In the genomic region with DNA sequence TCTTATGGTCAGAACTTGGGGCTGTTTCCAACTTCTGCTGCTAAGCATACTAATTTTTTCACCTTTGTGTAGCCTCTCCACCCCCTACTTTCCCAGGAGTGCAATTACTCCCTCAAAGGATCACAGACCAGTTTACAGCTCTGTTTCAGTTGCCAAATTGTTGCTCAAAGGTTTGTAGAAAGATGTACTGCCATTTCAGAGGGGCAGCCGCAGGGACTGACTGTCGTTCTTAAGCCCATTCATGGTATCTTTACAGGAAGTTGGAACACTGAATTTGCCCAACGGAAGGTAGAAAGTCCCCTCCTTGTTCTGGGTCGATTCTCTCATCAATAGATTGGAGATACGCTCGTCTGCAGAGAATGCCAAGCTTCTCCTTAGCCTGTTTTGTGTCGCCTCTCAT, we compare ENCODE assay signal across 29 mouse cellular contexts. TPM values are rescaled to one million over a fixed set of nuclear protein-coding genes. Genes with fewer than 3 reads are reported as not detected.
DNase-seq lines count a peak whose midpoint lies in the region; ATAC-seq and TF ChIP-seq lines count a peak whose summit lies in the region.
"Had no signal": no experiment of that assay in that cellular context is flagged by ENCODE, and none has a peak within 500 bp of the region (broad histone marks: within the 10 kb centered on the region; RNA-seq: fewer than 3 reads in every experiment).

No protein-coding gene starts in this region.

- ATAC-seq in liver, embryonic 15.5 days (ENCODE audit: insufficient read depth): no peak
- ATAC-seq in megakaryocyte, adult 5-6 weeks (ENCODE audit: poor library complexity, severe bottlenecking): no peak
- ATAC-seq: hindbrain, postnatal 0 days; intestine, embryonic 15.5 days had no signal

- H3K4me2 ChIP-seq in liver, embryonic 15.5 days: no peak overlapping the region
- H3K4me2 ChIP-seq: embryonic facial prominence, embryonic 12.5 days; forebrain, embryonic 12.5 days; hindbrain, embryonic 12.5 days; intestine, embryonic 15.5 days; limb, embryonic 12.5 days; midbrain, embryonic 12.5 days; neural tube, embryonic 13.5 days; stomach, embryonic 15.5 days had no signal

- peak overlapping the region; percentile 13; the same call in 1 of the 2 replicates for H3K27ac ChIP-seq in heart, embryonic 10.5 days
- H3K27ac ChIP-seq in liver, embryonic 15.5 days (replicated peaks): peak overlapping the region; percentile 91
- peak overlapping the region; percentile 25; the same call in 1 of the 2 replicates for H3K27ac ChIP-seq in small intestine, adult 2 months (ENCODE audit: insufficient read depth, low read depth, low read length)
- H3K27ac ChIP-seq: embryonic facial prominence, embryonic 12.5 days; forebrain, embryonic 12.5 days; hindbrain, embryonic 12.5 days; hindbrain, postnatal 0 days; intestine, embryonic 15.5 days; limb, embryonic 12.5 days; midbrain, embryonic 12.5 days; neural tube, embryonic 13.5 days; stomach, embryonic 15.5 days had no signal

- H3K9me3 ChIP-seq in heart, embryonic 10.5 days: no peaks in the 10 kb centered on the region
- H3K9me3 ChIP-seq in liver, embryonic 15.5 days (replicated peaks): no peaks in the 10 kb centered on the region
- H3K9me3 ChIP-seq: embryonic facial prominence, embryonic 12.5 days; forebrain, embryonic 12.5 days; G1E; hindbrain, embryonic 12.5 days; intestine, embryonic 15.5 days; limb, embryonic 12.5 days; midbrain, embryonic 12.5 days; neural tube, embryonic 13.5 days; stomach, embryonic 15.5 days had no signal

- no peak for TF ChIP-seq CTCF in small intestine, adult 2 months (IDR thresholded peaks at IDR 0.05; ENCODE audit: extremely low read depth, insufficient read length, insufficient replicate concordance, low read depth, low read length)

- H3K36me3 ChIP-seq in heart, embryonic 10.5 days: no peaks in the 10 kb centered on the region
- no peaks in the 10 kb centered on the region for H3K36me3 ChIP-seq in liver, embryonic 15.5 days (replicated peaks)
- no peaks in the 10 kb centered on the region for H3K36me3 ChIP-seq in small intestine, adult 2 months (ENCODE audit: control insufficient read depth, insufficient read depth, low read length)
- H3K36me3 ChIP-seq: embryonic facial prominence, embryonic 12.5 days; forebrain, embryonic 12.5 days; G1E; hindbrain, embryonic 12.5 days; intestine, embryonic 15.5 days; limb, embryonic 12.5 days; midbrain, embryonic 12.5 days; neural tube, embryonic 13.5 days; stomach, embryonic 15.5 days had no signal

- H3K9ac ChIP-seq in liver, embryonic 15.5 days: no peak overlapping the region
- H3K9ac ChIP-seq: embryonic facial prominence, embryonic 12.5 days; forebrain, embryonic 12.5 days; hindbrain, embryonic 12.5 days; intestine, embryonic 15.5 days; limb, embryonic 12.5 days; midbrain, embryonic 12.5 days; neural tube, embryonic 13.5 days; stomach, embryonic 15.5 days had no signal

- peaks cover 3% of the 10 kb centered on the region; the same call in 1 of the 2 replicates for H3K4me1 ChIP-seq in heart, embryonic 10.5 days
- peaks cover 58% of the 10 kb centered on the region for H3K4me1 ChIP-seq in liver, embryonic 15.5 days (replicated peaks)
- H3K4me1 ChIP-seq in small intestine, adult 2 months (ENCODE audit: control insufficient read depth, insufficient read depth, insufficient read length, low read length): peaks cover 8% of the 10 kb centered on the region; the same call in 1 of the 2 replicates
- H3K4me1 ChIP-seq: embryonic facial prominence, embryonic 12.5 days; forebrain, embryonic 12.5 days; hindbrain, embryonic 12.5 days; limb, embryonic 12.5 days; midbrain, embryonic 12.5 days; neural tube, embryonic 13.5 days; stomach, embryonic 15.5 days had no signal

- no peak for TF ChIP-seq POLR2A in small intestine, adult 2 months (IDR thresholded peaks at IDR 0.05; ENCODE audit: low read depth, low read length)

- WGBS in heart, embryonic 10.5 days: 78% methylated on average over 7 of the region's 7 CpGs
- 64% methylated on average over 7 of the region's 7 CpGs for WGBS in liver, embryonic 15.5 days (ENCODE audit: insufficient replicate concordance)
- WGBS in small intestine, adult 2 months: 28% methylated on average over 7 of the region's 7 CpGs

- intact Hi-C loops in heart, postnatal 36 days (cut with DNase I): no loop called here

- no peak overlapping the region for H3K4me3 ChIP-seq in heart, embryonic 10.5 days
- no peak overlapping the region for H3K4me3 ChIP-seq in liver, embryonic 15.5 days (replicated peaks)
- no peak overlapping the region for H3K4me3 ChIP-seq in small intestine, adult 2 months (ENCODE audit: low read depth, low read length)
- H3K4me3 ChIP-seq: embryonic facial prominence, embryonic 12.5 days; forebrain, embryonic 12.5 days; hindbrain, embryonic 12.5 days; intestine, embryonic 15.5 days; limb, embryonic 12.5 days; midbrain, embryonic 12.5 days; neural tube, embryonic 13.5 days; stomach, embryonic 15.5 days had no signal

- H3K27me3 ChIP-seq in heart, embryonic 10.5 days (ENCODE audit: insufficient read depth, poor library complexity, severe bottlenecking): no peaks in the 10 kb centered on the region
- no peaks in the 10 kb centered on the region for H3K27me3 ChIP-seq in liver, embryonic 15.5 days
- H3K27me3 ChIP-seq in small intestine, adult 2 months (ENCODE audit: control insufficient read depth, insufficient read depth, low read length): no peaks in the 10 kb centered on the region
- H3K27me3 ChIP-seq: embryonic facial prominence, embryonic 12.5 days; forebrain, embryonic 12.5 days; hindbrain, embryonic 12.5 days; intestine, embryonic 15.5 days; limb, embryonic 12.5 days; midbrain, embryonic 12.5 days; neural tube, embryonic 13.5 days; stomach, embryonic 15.5 days had no signal

- DNase-seq in heart, embryonic 10.5 days (ENCODE audit: low spot score): no peak
- no peak for DNase-seq in heart, postnatal 36 days
- DNase-seq in testis, postnatal 10 days (ENCODE audit: low spot score): peak; percentile 23
- no peak for DNase-seq in testis, postnatal 14 days (ENCODE audit: low spot score)
- DNase-seq in cerebellum, postnatal 25 days: no peak
- DNase-seq: adrenal gland, postnatal 10 days; cerebellum, adult 11 months; cerebellum, adult 9-10 months; embryo, embryonic 11 days; gastrocnemius, postnatal 14 days; heart, adult 18-20 months; kidney, adult 2 months; lung, adult 2 months; lung, postnatal 10 days; thymus, adult 18-20 months; thymus, postnatal 25 days had no signal

RNA-seq across cellular contexts. Expression of a gene that starts 11.3 kb away (rescaled TPM):
- polyA plus RNA-seq in heart, embryonic 10.5 days (2016; fragmentation: Nextera tagmentation; extraction: Ambion mirVana): 76.6 and 89.6 TPM in 2 replicates
- 10 to 100 TPM; 23.7 to 24.0 TPM for total RNA-seq in heart, postnatal 36 days (2021)
- 73.6 and 80.7 TPM in 2 replicates for polyA plus RNA-seq in liver, embryonic 15.5 days (2015; fragmentation: Nextera tagmentation; extraction: Ambion mirVana)
- polyA plus RNA-seq in small intestine, adult 2 months (2012; rRNA removed): 8.5 and 11.6 TPM in 2 replicates
- total RNA-seq in megakaryocyte, adult 5-6 weeks (2015): 12.3 and 12.6 TPM in 2 replicates
- 5.3 and 9.6 TPM in 2 replicates for total RNA-seq in megakaryocyte, adult 5-6 weeks (2017)

RNA-seq across cellular contexts. Expression of a gene that starts 32.5 kb away (rescaled TPM):
- 384 and 400 TPM in 2 replicates for polyA plus RNA-seq in heart, embryonic 10.5 days (2016; fragmentation: Nextera tagmentation; extraction: Ambion mirVana)
- 100 to 1,000 TPM; 173 to 180 TPM for total RNA-seq in heart, postnatal 36 days (2021)
- 254 and 296 TPM in 2 replicates for polyA plus RNA-seq in liver, embryonic 15.5 days (2015; fragmentation: Nextera tagmentation; extraction: Ambion mirVana)
- polyA plus RNA-seq in small intestine, adult 2 months (2012; rRNA removed): 41.1 and 67.1 TPM in 2 replicates
- total RNA-seq in megakaryocyte, adult 5-6 weeks (2015): 182 and 197 TPM in 2 replicates
- 163 and 204 TPM in 2 replicates for total RNA-seq in megakaryocyte, adult 5-6 weeks (2017)

RNA-seq across cellular contexts. Expression of a gene that starts 32.6 kb away (rescaled TPM):
- polyA plus RNA-seq in heart, embryonic 10.5 days (2016; fragmentation: Nextera tagmentation; extraction: Ambion mirVana): 96.5 and 128 TPM in 2 replicates
- 1 to 10 TPM; 4.7 TPM for total RNA-seq in heart, postnatal 36 days (2021)
- 136 and 142 TPM in 2 replicates for polyA plus RNA-seq in liver, embryonic 15.5 days (2015; fragmentation: Nextera tagmentation; extraction: Ambion mirVana)
- polyA plus RNA-seq in small intestine, adult 2 months (2012; rRNA removed): 8.3 and 13.1 TPM in 2 replicates
- total RNA-seq in megakaryocyte, adult 5-6 weeks (2015): 30.7 and 33.9 TPM in 2 replicates
- total RNA-seq in megakaryocyte, adult 5-6 weeks (2017): 60.5 and 62.9 TPM in 2 replicates

Comparison
In these comparisons a context has a peak if more than half of its experiments do, and no peak if none do; other contexts are left out.
1. H3K27ac ChIP-seq: peak in every context shown above with its lines; median percentile 91 in liver, embryonic 15.5 days; 25 in small intestine, adult 2 months; 13 in heart, embryonic 10.5 days.